Mouse (Mus musculus) heart, adult 2 months (tissue): ENCODE data around the gene Nme2.

Experiments
- CTCF ChIP-seq: fragments of 200-600 bp; IDR thresholded peaks from 2 replicates; pipeline ENCODE4 v1.8.1; 2022; ENCODE audit warnings: antibody characterized with exemption, mild to moderate bottlenecking, moderate library complexity
- POLR2A ChIP-seq: fragments of 200-500 bp; IDR thresholded peaks from 2 replicates; pipeline ENCODE4 v1.6.1; 2011; ENCODE audit warnings: mild to moderate bottlenecking, low read depth, low read length, control low read depth; ENCODE audit not compliant: insufficient read depth

DNA sequence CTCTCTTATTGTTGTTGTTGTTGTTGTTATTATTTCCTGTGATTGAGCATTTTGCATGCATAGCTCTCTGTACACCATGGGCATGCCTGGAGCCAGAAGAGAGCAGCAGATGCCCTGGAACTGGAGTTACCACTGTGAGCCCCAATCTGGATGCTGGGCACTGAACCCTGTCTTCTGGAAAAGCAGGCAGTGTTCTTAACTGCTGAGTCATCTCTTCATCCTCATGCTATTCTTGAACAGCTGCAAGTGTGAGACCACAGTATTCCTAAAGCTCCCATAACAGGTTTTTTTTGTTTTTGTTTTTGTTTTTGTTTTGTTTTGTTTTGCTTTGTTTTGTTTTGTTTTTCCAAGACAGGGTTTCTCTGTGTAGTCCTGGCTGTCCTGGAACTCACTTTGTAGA is 30.2 kb upstream of the Nme2 start:
- TF ChIP-seq POLR2A (no peak), CTCF (no peak)
